Mouse (Mus musculus): Measurements from ENCODE around the gene 1700067K01Rik. TPM values are rescaled to one million over a fixed set of nuclear protein-coding genes. Genes with fewer than 3 reads are reported as not detected.
A peak's percentile ranks its signal among the peaks of the same experiment; 100 is the strongest.

The 1700067K01Rik gene
- polyA plus RNA-seq, 1 experiment from 2014 or later = 1.4 TPM

DNA sequence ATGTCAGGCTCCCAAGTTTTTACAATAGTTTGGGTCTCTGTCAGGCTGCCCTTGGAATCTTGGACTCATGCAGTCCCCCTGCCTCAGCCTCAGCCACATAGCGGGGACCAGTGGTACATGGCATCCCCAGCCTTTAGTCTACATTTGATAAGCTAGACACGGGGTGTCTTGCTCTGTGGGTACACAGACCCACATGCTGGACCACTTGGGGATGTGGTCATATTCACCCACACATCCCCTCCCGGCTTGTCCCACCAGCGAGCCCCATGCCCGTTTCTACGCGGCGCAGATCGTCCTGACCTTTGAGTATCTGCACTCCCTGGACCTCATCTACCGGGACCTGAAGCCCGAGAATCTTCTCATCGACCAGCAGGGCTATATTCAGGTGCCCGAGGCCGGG is 11.1 kb upstream of the 1700067K01Rik start:
- WGBS = 95% methylated on average over 14 of the region's 14 CpGs
- no peak overlapping the region for H3K9ac ChIP-seq (replicated peaks)
- H3K4me1 ChIP-seq = no peaks in the 10 kb centered on the region
- no peak overlapping the region for H3K4me3 ChIP-seq
- ATAC-seq (replicated peaks) = no peak
- H3K4me2 ChIP-seq (replicated peaks) = no peak overlapping the region
- H3K27ac ChIP-seq (replicated peaks) = no peak overlapping the region
- peaks cover 72% of the 10 kb centered on the region for H3K36me3 ChIP-seq
- no peaks in the 10 kb centered on the region for H3K9me3 ChIP-seq
- no peaks in the 10 kb centered on the region for H3K27me3 ChIP-seq

DNA sequence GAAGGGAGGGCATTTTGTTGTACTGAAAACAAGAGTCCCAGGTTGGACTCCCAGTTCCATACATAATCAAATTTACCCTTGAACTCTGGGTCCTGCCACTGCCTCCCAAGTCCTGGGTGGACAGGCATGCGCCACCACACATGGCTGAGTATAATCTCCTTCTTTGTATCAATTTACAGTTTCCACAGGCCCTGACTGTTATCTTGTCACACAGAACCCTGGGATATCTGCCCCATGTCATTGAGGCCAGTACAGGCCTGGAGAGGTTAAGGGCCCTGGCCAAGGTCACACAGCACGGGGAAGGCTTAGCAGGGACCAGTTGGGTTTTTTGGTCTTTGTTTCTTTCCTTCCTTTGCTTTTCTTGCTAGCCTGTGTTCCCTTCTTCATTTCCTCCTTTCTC is 8.8 kb upstream of the 1700067K01Rik start:
- no peak overlapping the region for H3K4me3 ChIP-seq
- no peak overlapping the region for H3K4me2 ChIP-seq (replicated peaks)
- H3K4me1 ChIP-seq = peaks cover 4% of the 10 kb centered on the region
- no peak overlapping the region for H3K27ac ChIP-seq (replicated peaks)
- H3K9me3 ChIP-seq = no peaks in the 10 kb centered on the region
- H3K27me3 ChIP-seq = no peaks in the 10 kb centered on the region
- ATAC-seq (replicated peaks) = no peak
- peaks cover 52% of the 10 kb centered on the region for H3K36me3 ChIP-seq
- 86% methylated on average over 2 of the region's 2 CpGs for WGBS
- H3K9ac ChIP-seq (replicated peaks) = no peak overlapping the region

DNA sequence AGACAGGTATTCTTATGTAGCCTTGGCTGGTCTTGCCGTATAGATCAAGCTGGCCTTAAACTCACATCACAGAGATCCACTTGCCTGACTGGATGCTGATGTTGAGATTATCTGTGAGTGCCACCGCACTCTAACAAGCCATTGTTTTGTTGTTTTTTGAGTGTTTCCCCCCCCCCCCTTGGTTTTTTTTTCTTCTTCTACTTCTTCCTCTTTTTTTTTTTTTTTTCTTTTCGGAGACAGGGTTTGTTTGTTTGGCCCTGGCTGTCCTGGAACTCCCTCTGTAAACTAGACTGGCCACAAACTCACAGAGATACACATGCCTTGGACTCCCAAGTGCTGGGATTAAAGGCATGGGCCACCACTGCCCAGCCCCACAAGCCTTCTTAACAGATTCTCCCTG is 7.3 kb upstream of the 1700067K01Rik start:
- no peak for ATAC-seq (replicated peaks)
- WGBS = 92% methylated on average over 3 of the region's 3 CpGs

DNA sequence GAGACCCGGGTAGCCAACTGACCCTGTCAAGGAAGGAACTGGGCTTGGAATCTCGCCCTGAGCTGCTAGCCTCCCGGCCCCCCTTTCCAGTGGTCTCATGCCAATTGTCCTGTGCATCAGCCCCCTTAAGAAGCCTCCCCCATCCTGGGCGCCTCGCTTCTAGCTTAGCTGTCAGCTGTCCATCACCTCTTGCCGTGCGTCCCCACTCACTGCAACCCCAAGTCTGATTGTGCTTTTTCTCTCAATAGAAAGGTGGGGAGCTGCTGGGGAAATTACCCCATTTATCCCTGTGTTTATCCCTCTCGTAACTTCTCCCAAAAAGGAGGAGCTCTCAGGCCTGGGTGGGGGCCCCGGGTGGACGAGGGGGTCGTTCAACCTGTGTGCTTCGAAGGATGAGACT is 5.3 kb upstream of the 1700067K01Rik start:
- no peaks in the 10 kb centered on the region for H3K9me3 ChIP-seq
- peak overlapping the region; percentile 72; the same call in 1 of the 2 replicates for H3K4me3 ChIP-seq
- peaks cover 17% of the 10 kb centered on the region for H3K4me1 ChIP-seq
- H3K27me3 ChIP-seq = peaks cover 5% of the 10 kb centered on the region
- peaks cover 41% of the 10 kb centered on the region for H3K36me3 ChIP-seq
- H3K27ac ChIP-seq (replicated peaks) = no peak overlapping the region
- WGBS = 9% methylated on average over 12 of the region's 12 CpGs
- H3K9ac ChIP-seq (replicated peaks) = no peak overlapping the region
- H3K4me2 ChIP-seq (replicated peaks) = peak overlapping the region; percentile 89
- peak; percentile 7; the same call in 1 of the 2 replicates for ATAC-seq (replicated peaks)

More for the DNA sequence above, 7.3 kb upstream of the 1700067K01Rik start:
- Histone ChIP-seq H3K4me2 (replicated peaks) (no peak overlapping the region), H3K9me3 (no peaks in the 10 kb centered on the region), H3K27ac (replicated peaks) (no peak overlapping the region), H3K4me3 (no peak overlapping the region), H3K27me3 (no peaks in the 10 kb centered on the region), H3K4me1 (peaks cover 9% of the 10 kb centered on the region), H3K9ac (replicated peaks) (no peak overlapping the region), H3K36me3 (peaks cover 40% of the 10 kb centered on the region)

DNA sequence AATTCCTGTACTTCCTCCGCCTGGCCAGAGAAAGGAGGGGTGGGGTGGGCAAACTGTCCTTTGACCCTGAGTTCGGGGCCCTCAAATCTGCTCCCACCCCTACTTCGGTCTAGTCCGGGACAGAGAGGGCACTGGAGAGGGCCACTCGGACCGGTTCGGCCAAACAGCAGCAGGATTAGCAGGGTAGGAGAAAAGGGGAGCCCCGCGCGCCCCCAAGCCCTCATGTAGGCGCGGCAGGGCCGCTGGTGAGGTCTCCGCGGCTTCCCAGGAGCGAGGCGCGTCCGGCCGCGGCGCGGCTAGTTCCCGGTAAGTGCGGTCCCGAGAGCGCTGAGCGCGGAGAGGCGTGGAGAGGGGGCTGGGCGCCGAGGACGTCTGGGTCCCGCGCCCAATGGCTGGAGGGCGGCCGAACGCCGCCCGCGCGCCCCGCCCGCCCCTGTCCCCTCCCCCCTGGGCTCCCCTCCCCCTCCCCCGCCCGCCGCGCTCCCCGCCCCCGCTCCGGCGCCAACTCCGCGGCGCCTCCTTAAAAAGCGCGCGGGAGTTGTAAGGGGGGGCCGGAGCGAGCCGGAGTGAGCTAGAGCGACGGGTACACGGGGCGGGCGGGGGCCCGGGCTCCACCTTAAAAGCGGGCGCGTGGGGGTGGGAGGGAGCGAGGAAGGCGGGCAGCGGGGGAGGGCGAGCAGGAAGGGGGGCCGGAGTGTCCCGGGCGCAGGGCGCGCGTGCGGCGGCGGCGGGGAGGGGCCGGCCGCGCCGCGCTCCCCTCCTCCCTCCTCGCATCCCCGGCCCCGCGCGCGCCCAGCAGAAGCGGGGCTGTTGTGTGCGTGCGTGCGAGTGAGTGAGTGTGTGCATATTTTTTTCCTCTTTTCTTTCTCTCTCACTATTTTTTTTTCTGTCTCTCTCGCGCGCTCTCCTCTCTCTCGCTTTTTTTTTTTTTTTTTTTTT is 4.5 kb upstream of the 1700067K01Rik start:
- Histone ChIP-seq H3K4me1 (peaks cover 25% of the 10 kb centered on the region), H3K36me3 (peaks cover 35% of the 10 kb centered on the region), H3K4me2 (replicated peaks) (peak overlapping the region; percentile 89), H3K27me3 (peaks cover 14% of the 10 kb centered on the region), H3K9me3 (no peaks in the 10 kb centered on the region), H3K4me3 (peak overlapping the region; percentile 72), H3K9ac (replicated peaks) (peak overlapping the region; percentile 78), H3K27ac (replicated peaks) (peak overlapping the region; percentile 94)
- under 1% methylated on average over 59 of the region's 103 CpGs for WGBS
- ATAC-seq (replicated peaks) = peak; percentile 75

DNA sequence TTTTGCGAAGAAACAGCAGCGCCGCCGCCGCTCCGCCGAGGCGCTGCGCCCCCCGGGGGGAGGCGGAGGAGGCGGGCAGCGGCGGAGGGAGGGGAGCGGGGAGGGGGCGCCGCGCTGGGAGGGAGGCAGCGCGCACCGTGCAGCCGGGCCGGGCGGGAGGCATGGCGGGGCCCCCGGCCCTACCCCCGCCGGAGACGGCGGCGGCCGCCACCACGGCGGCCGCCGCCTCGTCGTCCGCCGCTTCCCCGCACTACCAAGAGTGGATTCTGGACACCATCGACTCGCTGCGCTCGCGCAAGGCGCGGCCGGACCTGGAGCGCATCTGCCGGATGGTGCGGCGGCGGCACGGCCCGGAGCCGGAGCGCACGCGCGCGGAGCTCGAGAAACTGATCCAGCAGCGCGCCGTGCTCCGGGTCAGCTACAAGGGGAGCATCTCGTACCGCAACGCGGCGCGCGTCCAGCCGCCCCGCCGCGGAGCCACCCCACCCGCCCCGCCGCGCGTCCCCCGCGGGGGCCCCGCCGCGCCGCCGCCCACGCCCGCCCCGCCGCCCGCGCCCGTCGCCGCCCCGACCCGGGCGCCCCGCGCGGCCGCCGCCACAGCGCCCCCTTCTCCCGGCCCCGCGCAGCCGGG is 3.7 kb upstream of the 1700067K01Rik start, which contains the start of gene Samd1:
Gene Samd1 (plus strand): TSS at position 162 of the 631 bp plus-strand sequence.
- under 1% methylated on average over 58 of the region's 112 CpGs for WGBS
- Histone ChIP-seq H3K4me2 (replicated peaks) (peak within 1 kb of the TSS; percentile 89), H3K4me1 (peaks cover 25% of the 10 kb centered on the region)

DNA sequence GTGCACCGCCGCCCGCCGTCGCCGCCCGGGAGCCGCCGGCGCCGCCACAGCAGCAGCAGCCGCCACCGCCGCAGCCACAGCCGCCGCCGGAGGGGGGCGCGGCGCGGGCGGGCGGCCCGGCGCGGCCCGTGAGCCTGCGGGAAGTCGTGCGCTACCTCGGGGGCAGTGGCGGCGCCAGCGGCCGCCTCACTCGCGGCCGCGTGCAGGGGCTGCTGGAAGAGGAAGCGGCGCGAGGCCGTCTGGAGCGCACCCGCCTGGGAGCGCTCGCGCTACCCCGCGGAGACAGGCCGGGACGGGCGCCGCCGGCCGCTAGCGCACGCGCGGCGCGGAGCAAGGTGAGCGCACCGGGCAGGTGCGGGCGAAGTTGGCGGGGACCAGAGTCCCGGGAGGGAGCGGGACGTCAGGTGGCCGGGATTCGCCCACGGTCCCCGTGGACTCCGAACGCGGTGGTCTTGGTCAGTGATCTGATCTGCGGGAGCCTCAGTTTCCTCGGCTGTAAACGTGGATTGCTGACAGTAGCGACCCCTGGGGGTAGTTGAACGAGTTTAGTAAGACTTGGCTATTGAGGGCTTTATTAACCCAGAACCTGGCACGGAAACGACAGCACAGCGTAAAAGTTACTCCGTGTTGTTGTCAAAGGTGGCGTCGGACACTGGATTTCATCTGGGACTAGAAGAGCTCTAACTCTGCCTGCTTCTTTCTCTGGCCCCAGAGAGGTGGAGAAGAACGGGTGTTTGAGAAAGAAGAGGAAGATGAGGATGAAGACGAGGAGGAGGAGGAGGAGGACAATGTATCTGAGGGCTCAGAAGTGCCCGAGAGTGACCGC is 2.9 kb upstream of the 1700067K01Rik start:
- Histone ChIP-seq H3K36me3 (peaks cover 28% of the 10 kb centered on the region), H3K27ac (replicated peaks) (peak overlapping the region; percentile 87), H3K4me2 (replicated peaks) (peak overlapping the region; percentile 76), H3K27me3 (peaks cover 14% of the 10 kb centered on the region), H3K4me1 (peaks cover 31% of the 10 kb centered on the region), H3K9ac (replicated peaks) (peak overlapping the region; percentile 70), H3K9me3 (no peaks in the 10 kb centered on the region), H3K4me3 (peak overlapping the region; percentile 76)
- 1% methylated on average over 68 of the region's 92 CpGs for WGBS
- peak; percentile 33 for ATAC-seq (replicated peaks)

More for the DNA sequence above, 3.7 kb upstream of the 1700067K01Rik start, which contains the start of gene Samd1:
- Histone ChIP-seq H3K9ac (replicated peaks) (peak within 1 kb of the TSS; percentile 78), H3K27ac (replicated peaks) (peak within 1 kb of the TSS; percentile 94), H3K27me3 (peaks cover 14% of the 10 kb centered on the region), H3K4me3 (peak within 1 kb of the TSS; percentile 76), H3K36me3 (peaks cover 29% of the 10 kb centered on the region), H3K9me3 (no peaks in the 10 kb centered on the region)
- 0 out of 2 replicates have a peak, but pooled peaks have one; percentile 7 for ATAC-seq (replicated peaks)

DNA sequence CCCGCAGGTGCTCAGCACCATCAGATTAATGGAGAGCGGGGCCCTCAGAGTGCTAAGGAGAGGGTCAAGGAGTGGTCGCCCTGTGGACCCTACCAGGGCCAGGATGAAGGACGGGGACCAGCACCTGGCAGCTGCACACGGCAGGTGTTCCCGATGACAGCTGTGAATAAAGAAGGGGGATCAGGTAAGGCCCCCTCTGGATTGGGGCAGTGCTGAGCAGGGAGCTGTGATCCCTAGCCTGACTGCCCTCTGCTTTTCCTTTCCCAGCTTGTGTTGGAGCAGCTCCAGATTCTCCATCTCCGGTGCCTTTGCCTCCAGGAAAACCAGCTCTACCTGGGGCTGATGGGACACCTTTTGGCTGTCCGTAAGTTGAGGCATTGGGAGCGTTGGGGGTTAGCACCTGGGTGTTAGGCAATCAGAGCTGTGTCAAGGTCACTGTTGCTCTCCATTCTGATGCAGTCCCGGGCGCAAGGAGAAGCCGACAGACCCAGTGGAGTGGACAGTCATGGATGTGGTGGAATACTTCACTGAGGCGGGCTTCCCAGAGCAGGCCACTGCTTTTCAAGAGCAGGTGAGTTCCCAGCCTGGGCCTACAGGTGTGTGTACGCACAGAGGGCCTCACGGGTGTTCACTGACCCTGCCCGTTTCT is 2.1 kb upstream of the 1700067K01Rik start:
- 66% methylated on average over 16 of the region's 16 CpGs for WGBS
- H3K9me3 ChIP-seq = no peaks in the 10 kb centered on the region

DNA sequence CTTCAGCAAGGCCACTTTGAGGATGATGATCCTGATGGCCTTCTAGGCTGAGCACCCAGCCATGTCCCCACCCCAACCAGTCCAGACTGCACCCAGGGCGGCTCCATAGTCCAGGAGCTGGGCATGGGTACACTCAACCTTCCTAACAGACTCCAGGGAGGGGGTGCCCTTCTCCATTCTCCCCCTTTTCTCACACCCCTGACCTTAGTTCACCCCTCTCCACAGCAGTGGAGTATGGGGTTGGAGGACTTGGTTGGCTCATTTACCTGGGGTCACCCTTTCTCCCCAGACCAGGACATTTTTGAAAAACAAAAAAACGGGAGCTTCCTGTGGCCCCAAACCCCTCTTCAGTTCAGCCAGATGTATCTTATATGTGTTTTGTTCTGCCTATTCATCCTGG is 1.5 kb upstream of the 1700067K01Rik start:
- Histone ChIP-seq H3K4me1 (peaks cover 40% of the 10 kb centered on the region), H3K9ac (replicated peaks) (no peak overlapping the region), H3K36me3 (peaks cover 21% of the 10 kb centered on the region), H3K9me3 (no peaks in the 10 kb centered on the region), H3K27me3 (peaks cover 14% of the 10 kb centered on the region), H3K27ac (replicated peaks) (no peak overlapping the region), H3K4me2 (replicated peaks) (peak overlapping the region; percentile 76; the same call in 1 of the 2 replicates), H3K4me3 (0 out of 2 replicates have a peak overlapping the region, but pooled peaks have one; percentile 76)
- no peak for ATAC-seq (replicated peaks)
- 93% methylated on average over 2 of the region's 2 CpGs for WGBS

More for the DNA sequence above, 2.1 kb upstream of the 1700067K01Rik start:
- Histone ChIP-seq H3K36me3 (peaks cover 24% of the 10 kb centered on the region), H3K4me1 (peaks cover 37% of the 10 kb centered on the region), H3K27me3 (peaks cover 14% of the 10 kb centered on the region), H3K4me2 (replicated peaks) (peak overlapping the region; percentile 76), H3K9ac (replicated peaks) (peak overlapping the region; percentile 70; the same call in 1 of the 2 replicates), H3K27ac (replicated peaks) (no peak overlapping the region), H3K4me3 (peak overlapping the region; percentile 76)
- no peak for ATAC-seq (replicated peaks)

DNA sequence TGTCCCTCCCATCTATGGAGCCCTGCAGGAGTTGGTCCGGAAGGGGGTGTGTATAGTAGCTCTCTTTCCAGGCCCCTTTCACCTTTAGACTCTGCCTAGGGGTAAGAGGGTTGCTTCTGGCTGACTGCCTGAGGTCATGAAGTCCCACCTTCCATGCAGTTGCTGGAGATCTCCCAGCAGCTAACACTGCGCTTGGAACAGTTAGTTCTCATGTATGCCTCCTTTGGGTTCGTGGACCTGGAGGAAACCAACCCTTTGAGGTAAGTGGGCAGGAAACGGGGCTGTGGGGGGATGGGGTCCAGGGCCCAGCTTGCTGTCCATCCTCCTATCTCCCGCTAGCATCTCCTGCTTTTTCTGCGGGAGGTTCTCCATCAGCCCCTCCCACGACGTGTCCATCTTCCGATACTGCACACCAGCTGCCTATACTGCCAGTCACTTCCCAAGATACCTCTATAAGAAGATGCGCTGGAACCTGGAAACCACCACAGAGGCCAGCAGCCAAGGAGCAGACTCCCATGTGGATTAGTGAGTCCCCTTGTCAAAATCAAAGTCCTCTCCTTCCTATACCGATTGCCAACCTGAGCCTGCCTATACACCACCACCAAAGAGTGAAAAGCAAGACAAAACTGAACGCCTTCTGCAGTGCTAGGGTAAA is 1.8 kb downstream of the 1700067K01Rik start:
- Histone ChIP-seq H3K4me1 (peaks cover 40% of the 10 kb centered on the region), H3K4me2 (replicated peaks) (no peak overlapping the region), H3K36me3 (peaks cover 17% of the 10 kb centered on the region), H3K9me3 (no peaks in the 10 kb centered on the region), H3K27me3 (peaks cover 14% of the 10 kb centered on the region), H3K4me3 (no peak overlapping the region), H3K27ac (replicated peaks) (no peak overlapping the region), H3K9ac (replicated peaks) (no peak overlapping the region)
- 56% methylated on average over 12 of the region's 12 CpGs for WGBS
- no peak for ATAC-seq (replicated peaks)

All from forebrain, embryonic 15.5 days (tissue).